Mouse (Mus musculus) B cell, adult 2 months (primary cell): ENCODE results near the gene Trip13.
A peak's percentile ranks its signal among the peaks of the same experiment; 100 is the strongest.

Source experiments
- DNase-seq, 2 experiments: peaks; one replicate each; pipeline ENCODE4 v3.0.0; 2022

Gene Trip13

DNA sequence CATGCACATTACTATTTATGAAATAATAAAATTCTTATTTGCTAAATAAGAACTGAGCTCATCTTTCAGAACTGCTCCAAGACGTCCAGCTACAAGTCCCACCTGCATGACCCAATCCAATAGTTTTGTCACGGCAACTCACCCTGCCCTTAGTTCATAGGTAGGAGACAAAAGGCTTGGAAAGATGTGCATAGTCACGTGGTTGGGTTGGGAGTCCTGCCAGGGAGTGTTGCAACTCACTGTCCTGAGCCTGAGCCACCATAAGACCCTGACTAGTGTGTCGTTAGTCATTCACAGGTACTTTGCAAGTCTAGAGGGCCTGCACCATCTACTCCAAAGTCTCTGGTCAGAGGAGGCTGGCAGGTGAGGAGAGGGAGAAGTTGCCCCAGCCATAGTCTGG, 51.5 kb downstream of the Trip13 start:
- DNase-seq, result no peak

DNA sequence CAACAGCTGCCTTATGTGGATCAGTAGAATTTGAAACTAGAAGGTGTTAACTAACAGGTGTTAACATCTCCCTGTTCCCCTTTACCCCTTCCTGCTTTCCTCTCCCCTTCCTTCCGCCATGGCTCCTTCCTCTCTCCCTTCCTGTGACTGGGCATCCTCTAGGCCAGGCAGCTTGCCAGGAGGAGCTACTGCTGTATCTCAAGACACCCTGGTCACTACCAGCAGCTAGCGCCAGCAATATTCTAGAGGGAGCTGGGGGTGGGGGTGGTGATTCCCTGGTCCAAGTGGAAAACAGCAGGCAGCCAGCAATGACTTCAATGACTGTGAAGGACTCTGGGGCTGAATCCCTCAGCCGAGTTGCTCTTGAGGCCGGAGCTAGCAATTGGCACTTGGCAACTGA, 51.9 kb downstream of the Trip13 start:
- no peak for DNase-seq

DNA sequence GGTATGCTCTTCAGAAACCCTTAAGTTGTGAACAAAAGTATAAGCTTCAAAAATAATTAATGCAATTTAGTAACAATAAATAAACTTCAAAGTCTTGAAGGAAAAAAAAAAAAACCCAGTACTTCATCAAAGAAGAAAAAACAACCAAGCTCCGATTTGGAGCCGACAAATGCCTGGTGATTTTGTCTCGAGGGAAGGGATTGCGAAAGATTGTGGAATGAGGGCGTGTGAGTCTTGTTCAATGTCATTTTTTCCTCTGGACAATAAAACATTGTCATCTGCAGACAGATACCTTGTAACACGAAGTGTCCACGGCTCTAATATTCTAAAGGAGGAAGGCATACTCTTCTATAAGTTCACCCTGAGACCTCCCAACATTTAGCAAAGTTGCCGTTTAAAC, 56.2 kb downstream of the Trip13 start:
- no peak for DNase-seq

DNA sequence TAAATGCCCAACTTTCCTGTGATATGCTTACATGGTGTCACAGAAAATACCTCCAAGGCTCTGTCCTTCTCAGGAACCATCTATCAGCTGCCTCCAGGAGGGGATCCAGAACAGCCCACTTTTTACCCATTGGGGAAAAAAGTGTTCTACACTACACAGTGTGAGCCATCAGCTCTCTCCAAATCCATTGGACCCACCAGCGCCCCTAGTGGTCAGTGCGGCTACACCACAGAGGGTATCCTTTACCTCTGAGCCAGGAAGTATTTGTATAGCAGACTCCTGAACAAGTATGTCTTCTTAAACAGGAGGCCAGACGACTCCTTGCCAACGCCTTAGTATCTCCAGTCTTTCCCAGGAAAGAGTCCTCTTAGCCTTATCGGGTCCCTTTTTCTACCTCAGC, 57.8 kb downstream of the Trip13 start:
- peak; percentile 70 to 73 for DNase-seq

DNA sequence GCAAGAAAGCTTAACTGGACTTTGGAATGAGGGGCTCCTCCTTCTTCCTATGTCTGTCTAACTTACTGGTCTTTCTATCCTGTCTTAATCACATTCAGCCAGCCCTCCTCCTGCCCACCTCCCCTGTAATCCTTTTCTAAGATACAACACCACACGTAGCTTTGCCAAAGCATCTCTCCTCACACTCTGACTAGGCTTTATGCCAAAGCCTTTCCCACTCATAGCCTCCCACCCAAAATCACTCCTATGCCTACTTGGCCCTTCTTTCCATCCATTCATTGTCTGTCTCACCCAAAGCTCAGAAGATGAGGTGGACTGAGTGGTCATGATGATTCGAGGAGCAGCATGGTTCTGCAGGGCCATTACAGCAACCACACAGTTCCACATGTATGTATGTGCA, 65.4 kb downstream of the Trip13 start:
- DNase-seq, result no peak
